Mouse (Mus musculus): ENCODE measurements around the gene Adam12.
A peak's percentile ranks its signal among the peaks of the same experiment; 100 is the strongest.

Gene Adam12

DNA sequence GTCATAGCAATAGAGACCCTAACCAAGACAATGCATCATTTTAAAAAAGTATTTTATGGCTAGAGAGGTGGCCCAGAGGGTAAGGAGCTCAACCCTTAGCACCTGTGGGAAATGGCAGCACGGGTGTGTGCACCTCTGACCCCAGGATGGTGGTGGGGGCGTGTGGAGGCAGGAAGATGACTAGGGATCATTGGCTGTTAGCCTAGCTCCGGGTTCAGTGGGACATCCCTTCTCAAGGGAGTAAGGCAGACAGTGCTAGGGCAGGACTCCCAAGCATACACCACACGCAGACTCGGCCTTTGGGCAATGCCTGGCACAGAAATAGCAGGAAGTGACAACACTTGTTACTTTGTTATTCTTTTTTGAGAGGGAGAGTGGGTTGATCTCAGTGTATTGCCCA lies 359.2 kb downstream of the Adam12 start:
- DNase-seq (ENCODE audit: low spot score in 2 of 2): no peak

DNA sequence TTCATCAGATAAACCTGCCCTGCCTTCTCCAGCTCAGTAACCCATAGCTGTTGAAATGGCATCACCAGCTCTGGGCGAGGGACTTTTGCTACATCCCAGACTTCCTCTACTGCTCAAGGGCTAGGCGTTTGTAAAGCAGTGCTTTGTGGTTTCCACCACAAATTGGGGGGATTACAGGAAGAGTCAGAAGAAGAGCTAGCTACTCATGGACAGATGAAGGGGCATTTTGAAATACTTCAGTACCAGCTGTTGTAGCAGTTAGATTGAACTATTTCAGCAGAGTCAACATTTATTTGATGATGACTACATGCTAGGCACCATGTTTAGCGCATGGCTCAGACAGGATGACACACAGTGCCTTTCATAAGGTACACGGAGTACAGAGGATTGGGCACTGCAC lies 361.7 kb downstream of the Adam12 start:
- DNase-seq (ENCODE audit: low spot score in 2 of 2): no peak

GRCm38 (mm10) chr7:133863684-133864083 lies 368.3 kb downstream of the Adam12 start:
- DNase-seq (ENCODE audit: low spot score in 2 of 2): no peak

- no peak for DNase-seq (ENCODE audit: low spot score in 2 of 2)
Measured at GRCm38 (mm10) chr7:133863151-133863550, 368.8 kb downstream of the Adam12 start.

DNA sequence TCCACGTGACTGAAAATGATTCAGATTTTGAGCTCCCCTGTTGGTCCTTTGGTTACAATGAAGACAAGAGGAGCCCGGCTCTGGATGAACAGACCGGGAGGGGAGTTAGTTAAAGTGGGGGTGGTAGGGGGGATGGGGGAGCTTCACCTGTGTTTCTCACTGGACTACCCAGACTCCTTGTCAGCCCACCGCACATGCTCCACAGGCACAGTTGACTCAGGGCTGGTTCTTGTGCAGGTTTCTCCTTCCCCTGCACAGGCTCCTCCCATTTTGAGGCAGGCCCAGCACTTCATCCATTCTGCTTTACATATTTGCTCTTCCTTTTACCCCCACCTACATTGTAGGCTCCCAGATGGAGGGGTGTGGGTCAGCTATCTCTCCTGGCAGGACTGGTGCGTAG lies 369.2 kb downstream of the Adam12 start:
- DNase-seq (ENCODE audit: low spot score in 2 of 2): no peak

DNA sequence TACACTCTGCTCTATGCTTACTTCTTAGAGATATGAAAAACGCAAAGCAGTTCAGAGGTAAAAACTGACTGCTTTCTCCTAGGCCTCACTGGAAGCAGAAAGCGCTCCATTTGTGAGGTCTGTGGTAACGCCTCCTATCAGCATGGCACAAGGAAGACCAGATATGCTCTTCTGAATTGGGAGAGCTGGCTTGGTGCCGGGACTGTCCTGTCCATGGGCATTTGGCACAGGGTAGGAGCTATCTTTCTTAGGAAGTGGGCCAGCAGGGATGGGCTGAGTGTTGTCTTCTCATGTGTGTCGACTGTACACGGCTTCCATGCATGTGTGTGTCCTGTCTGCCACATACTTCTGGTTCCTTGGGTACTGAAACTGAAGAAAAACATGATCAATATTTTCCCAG lies 369.7 kb downstream of the Adam12 start:
- DNase-seq (ENCODE audit: low spot score in 2 of 2): no peak

DNA sequence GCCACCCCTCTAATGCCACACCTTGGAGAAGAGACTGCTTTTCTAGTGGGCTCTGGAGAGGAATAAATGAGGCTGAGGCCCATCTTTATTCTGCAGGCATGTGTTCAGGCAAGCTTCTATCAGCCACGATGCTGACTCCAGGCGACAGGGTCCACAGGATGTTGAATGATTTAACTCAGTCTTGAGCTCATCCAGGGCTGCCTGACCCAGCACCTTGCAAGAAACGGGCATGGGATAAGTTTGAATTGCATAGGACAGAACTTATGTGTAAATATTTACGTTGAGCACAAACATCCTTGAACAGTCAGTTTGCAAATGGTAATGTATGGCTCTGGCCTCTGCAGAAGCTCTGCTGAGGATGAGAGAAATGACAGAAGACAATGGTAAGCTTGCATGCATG lies 372.4 kb downstream of the Adam12 start:
- no peak for DNase-seq (ENCODE audit: low spot score in 2 of 2)

- DNase-seq (ENCODE audit: low spot score in 2 of 2): no peak
Measured at GRCm38 (mm10) chr7:133858506-133858905, 373.4 kb downstream of the Adam12 start.

GRCm38 (mm10) chr7:133856278-133856677 lies 375.7 kb downstream of the Adam12 start:
- peak; percentile 66 to 81 for DNase-seq (ENCODE audit: low spot score in 2 of 2)

DNA sequence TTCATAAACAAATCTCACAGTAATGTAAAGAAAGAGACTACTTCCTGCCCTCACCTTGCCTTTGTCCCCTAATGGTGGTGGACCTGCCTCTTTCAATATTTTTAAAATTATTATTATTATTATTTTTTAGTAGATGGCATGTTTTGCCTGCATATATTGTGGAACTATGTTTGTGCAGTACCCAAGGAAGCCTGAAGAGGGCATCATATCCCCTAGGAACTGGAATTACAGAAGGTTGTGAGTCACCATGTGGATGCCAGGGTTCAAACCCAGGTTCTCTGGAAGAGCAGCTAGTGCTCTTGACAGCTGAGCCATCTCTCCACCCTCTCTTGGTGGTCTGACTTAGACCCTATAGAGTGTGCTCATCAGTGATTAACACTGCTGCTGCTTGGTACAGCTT lies 381.2 kb downstream of the Adam12 start:
- no peak for DNase-seq (ENCODE audit: low spot score in 2 of 2)

- no peak for DNase-seq (ENCODE audit: low spot score in 2 of 2)
Measured at GRCm38 (mm10) chr7:133848180-133848579, 383.8 kb downstream of the Adam12 start.

DNA sequence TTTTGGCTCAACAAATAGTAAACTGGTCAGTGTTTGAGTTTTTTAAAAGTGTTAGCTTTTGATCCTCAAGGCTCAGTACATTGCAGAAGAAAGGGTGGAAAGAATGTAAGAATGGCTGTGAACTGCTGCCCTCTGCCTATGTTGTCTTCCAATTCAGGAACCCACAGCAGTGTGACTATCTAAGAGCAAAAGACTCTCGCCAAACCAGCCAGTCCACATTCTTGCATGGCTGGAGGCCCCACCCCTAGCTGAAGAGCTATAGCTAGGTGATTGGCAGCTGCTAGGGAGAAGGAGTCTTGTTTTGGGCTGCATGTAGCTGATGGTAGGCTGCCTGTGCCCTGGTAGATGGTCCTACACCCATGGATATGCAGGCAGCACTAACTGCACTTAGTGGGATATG lies 384.8 kb downstream of the Adam12 start:
- DNase-seq (ENCODE audit: low spot score in 2 of 2): no peak

DNA sequence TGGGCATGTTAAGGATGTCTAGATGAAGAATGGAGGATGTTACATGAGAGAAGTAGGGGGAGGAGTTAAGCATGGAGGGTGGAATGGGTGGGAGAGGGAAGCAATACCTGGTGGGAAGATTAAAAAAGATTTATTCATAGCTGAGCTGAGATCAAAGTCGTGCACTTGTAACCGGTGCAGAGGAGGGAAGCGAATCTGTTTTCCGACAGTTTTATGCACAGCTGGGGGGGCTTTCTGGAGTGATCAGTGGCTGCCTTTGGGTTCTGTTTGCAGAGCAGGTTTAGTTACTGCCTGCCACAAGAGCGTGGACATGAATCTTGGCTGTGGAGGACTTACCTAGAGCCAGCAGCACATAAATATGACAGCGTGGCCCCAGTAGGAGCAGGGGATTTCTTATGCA lies 389.9 kb downstream of the Adam12 start:
- no peak for DNase-seq (ENCODE audit: low spot score in 2 of 2)

DNA sequence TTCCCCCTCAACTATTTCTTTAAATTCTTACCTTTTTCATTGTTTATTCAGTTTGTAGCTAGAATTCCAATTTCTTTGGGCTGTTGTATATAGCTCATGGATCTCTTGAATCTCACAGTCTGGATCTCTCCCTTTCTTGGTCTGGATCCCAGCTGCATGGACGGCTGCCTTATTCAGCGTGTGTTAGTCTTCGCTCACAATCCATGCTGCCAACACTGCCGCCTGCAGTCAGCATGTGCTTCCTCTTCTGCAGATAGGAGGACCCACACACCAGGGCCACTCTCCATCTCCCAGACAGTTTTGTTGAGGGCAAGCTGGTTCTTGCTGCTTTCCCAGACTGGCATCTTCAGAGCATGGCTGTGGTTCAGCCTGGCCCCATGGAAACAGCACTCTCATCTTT lies 392.4 kb downstream of the Adam12 start:
- peak; percentile 11 to 16 for DNase-seq (ENCODE audit: low spot score in 2 of 2)

All from frontal cortex, postnatal 14 days (tissue).